Mouse (Mus musculus) forebrain, postnatal 0 days (tissue): ENCODE measurements at regions not wholly inside any gene's neighbourhood (a gene's known extent, or its start where the extent isn't known, plus 50 kb on each side); places are given as distances from the start of the nearest gene placed in this dataset.

Experiments
- ATAC-seq: fragments of 200-750 bp; cut with Nextera tagmentation; 2 replicates; pipeline ENCODE4 v1.8.0; 2017; ENCODE audit warnings: mild to moderate bottlenecking, moderate library complexity
- DNase-seq: peaks from one replicate; pipeline ENCODE4 v3.0.0-alpha.2; 2015
- H3K27ac ChIP-seq: fragments of 300-500 bp; sonication (generic); 2 replicates; pipeline ENCODE4 v1.5.1; 2014; ENCODE audit warnings: low read depth, mild to moderate bottlenecking, antibody characterized with exemption, low read length, moderate library complexity, mixed read lengths
- H3K27me3 ChIP-seq: fragments of 300-500 bp; sonication (generic); 2 replicates; pipeline ENCODE4 v1.6.1; 2014; ENCODE audit warnings: mild to moderate bottlenecking, low read length, mixed read lengths; ENCODE audit not compliant: insufficient read depth
- H3K36me3 ChIP-seq: fragments of 300-500 bp; sonication (generic); 2 replicates; pipeline ENCODE4 v1.6.1; 2014; ENCODE audit warnings: mild to moderate bottlenecking, moderate library complexity; ENCODE audit not compliant: insufficient read depth
- H3K4me1 ChIP-seq: fragments of 300-500 bp; sonication (generic); 2 replicates; pipeline ENCODE4 v1.6.1; 2014; ENCODE audit warnings: antibody characterized with exemption; ENCODE audit not compliant: insufficient read depth
- H3K4me2 ChIP-seq: fragments of 300-500 bp; sonication (generic); 2 replicates; pipeline ENCODE4 v1.6.1; 2014; ENCODE audit warnings: low read depth, mild to moderate bottlenecking, moderate library complexity
- H3K4me3 ChIP-seq: fragments of 300-500 bp; sonication (generic); 2 replicates; pipeline ENCODE4 v1.5.1; 2014; ENCODE audit warnings: low read depth, low read length, mixed read lengths
- H3K9ac ChIP-seq: fragments of 300-500 bp; sonication (generic); 2 replicates; pipeline ENCODE4 v1.6.1; 2014; ENCODE audit warnings: mild to moderate bottlenecking
- H3K9me3 ChIP-seq: fragments of 300-500 bp; sonication (generic); 2 replicates; pipeline ENCODE4 v1.6.1; 2016; ENCODE audit warnings: low read length
- CTCF ChIP-seq: sonication (generic); IDR thresholded peaks from 2 replicates; pipeline ENCODE4 v1.5.1; 2016; ENCODE audit warnings: antibody characterized with exemption, control low read depth, low read depth
- WGBS: fragments of 180-500 bp; shearing (Covaris S2); extraction: QIAGEN DNeasy Blood & Tissue Kit; methylation state at CpG from one replicate; pipeline ENCODE4 v1.1.7; 2014; 5-methylcytosine and 5-hydroxymethylcytosine counted together

DNA sequence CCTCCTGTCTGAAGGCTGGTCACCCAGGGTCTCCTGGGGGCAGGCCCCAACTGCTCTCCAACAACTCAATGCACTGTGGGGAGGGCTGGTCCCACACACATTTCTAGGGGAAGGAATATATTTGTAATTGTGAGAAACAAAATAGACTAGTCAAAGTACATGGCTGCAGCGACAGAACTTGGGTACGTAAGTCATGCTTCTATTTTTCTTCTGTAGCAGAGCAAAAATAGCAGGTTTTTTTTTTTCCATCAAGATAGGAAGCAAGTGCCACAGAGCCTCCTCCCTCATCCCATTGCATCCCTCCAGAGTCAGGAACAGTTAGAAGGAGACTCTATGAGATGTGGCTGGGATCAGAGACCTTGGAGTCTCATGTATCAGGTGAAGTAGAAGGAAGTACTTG is 124.9 kb upstream of the Tnr start:
- Histone ChIP-seq H3K9me3 (no peaks in the 10 kb centered on the region), H3K27ac (no peak overlapping the region), H3K9ac (no peak overlapping the region), H3K4me3 (no peak overlapping the region), H3K4me1 (no peaks in the 10 kb centered on the region), H3K4me2 (no peak overlapping the region), H3K36me3 (no peaks in the 10 kb centered on the region), H3K27me3 (no peaks in the 10 kb centered on the region)
- no peak for TF ChIP-seq CTCF
- no peak for ATAC-seq
- no peak for DNase-seq
- WGBS = 87% methylated on average over 2 of the region's 2 CpGs

DNA sequence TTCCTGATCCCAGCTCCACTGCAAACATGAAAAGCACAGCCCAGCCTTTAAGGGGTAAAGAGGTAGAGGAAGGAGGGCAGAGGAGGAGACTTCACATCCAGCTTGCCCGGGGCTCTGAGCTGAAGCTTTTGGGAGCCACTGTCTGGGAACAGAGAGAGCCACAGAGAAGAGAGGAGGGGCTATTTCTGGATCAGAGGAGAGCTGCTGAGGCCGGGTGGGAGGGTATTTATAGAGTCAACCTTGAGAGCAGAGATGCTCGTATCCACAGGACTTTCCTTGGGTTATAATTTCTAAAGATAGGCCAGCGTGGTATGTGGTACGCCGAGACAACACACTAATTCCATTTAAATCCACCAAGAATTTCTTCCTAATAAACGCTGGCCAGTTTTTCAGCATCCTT is 117.3 kb upstream of the Tnr start:
- Histone ChIP-seq H3K4me3 (no peak overlapping the region), H3K4me2 (no peak overlapping the region), H3K36me3 (no peaks in the 10 kb centered on the region), H3K9me3 (no peaks in the 10 kb centered on the region), H3K27me3 (no peaks in the 10 kb centered on the region), H3K9ac (no peak overlapping the region), H3K27ac (no peak overlapping the region), H3K4me1 (no peaks in the 10 kb centered on the region)
- DNase-seq (no peak), ATAC-seq (no peak)
- TF ChIP-seq CTCF = no peak
- WGBS = 76% methylated on average over 7 of the region's 7 CpGs

DNA sequence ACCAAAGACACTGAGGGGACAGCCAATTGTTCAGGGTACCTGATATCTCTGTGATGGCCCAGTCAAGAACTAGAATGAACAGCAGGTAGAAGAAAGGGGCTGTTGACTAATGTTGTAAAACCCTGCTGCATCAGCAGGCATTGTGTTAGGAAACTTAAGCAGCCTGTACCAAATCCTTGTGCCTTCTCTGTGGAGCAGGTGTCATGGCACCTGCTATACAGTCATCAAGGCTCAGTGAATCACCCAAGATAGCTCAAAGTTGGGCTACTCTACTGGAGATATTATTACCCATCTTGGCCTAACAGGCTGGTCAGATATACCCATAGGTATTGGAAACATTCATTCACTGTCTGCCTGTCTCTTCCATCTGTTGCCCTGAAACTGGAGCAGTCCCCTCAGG is 116.8 kb upstream of the Tnr start:
- Histone ChIP-seq H3K4me2 (no peak overlapping the region), H3K9me3 (no peaks in the 10 kb centered on the region), H3K4me3 (no peak overlapping the region), H3K36me3 (no peaks in the 10 kb centered on the region), H3K9ac (no peak overlapping the region), H3K27ac (no peak overlapping the region), H3K27me3 (no peaks in the 10 kb centered on the region), H3K4me1 (no peaks in the 10 kb centered on the region)
- TF ChIP-seq CTCF = no peak
- DNase-seq (no peak), ATAC-seq (no peak)

DNA sequence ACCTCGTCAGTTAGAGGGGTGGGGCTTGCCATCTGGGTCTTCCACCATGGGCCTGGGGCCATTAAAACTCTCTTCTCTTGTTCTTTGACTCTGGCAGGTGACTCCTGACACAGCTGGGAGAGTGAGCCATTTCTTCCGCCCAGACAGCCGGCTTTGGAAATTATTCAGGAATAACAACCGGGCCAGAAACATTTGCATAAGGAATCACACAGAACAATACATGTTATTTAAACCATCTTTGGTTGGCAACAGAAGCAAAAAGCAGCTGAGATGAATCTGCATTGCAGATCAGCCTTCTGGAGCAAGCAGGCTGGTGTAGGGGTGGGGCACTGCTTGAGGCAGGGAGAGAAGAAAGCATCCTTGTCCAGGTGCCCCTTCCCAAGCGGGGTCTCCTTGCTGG is 110.2 kb upstream of the Tnr start:
- Histone ChIP-seq H3K4me1 (0 out of 2 replicates have a peak, but pooled peaks cover 6% of the 10 kb centered on the region), H3K27me3 (no peaks in the 10 kb centered on the region), H3K4me3 (no peak overlapping the region), H3K4me2 (no peak overlapping the region), H3K36me3 (no peaks in the 10 kb centered on the region), H3K27ac (peak overlapping the region; percentile 54), H3K9ac (no peak overlapping the region; the same call in 1 of the 2 replicates), H3K9me3 (no peaks in the 10 kb centered on the region)
- 19% methylated on average over 5 of the region's 5 CpGs for WGBS
- DNase-seq (peak; percentile 75), ATAC-seq (peak; percentile 92)
- no peak for TF ChIP-seq CTCF

DNA sequence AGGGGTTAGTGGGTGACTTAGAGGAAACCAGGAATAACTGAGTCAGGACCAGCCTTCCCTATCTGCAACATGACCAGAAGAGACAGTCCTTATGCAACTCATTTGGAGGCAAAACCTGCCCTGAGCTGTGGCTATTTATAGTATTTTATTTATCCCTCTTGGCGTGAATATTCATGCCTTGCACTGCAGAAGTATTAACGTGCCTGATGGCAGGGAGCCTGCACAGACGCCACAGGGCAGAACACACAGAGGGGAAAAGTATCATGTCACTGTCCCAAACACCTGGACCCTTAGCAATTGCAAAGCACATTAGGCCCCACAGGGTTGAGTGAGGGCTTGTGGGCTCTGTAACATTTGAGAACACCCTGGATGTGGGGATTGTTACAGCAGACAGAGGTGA is 107.9 kb upstream of the Tnr start:
- 17% methylated on average over 3 of the region's 3 CpGs for WGBS
- Histone ChIP-seq H3K4me2 (no peak overlapping the region), H3K9me3 (no peaks in the 10 kb centered on the region), H3K4me3 (no peak overlapping the region), H3K4me1 (0 out of 2 replicates have a peak, but pooled peaks cover 6% of the 10 kb centered on the region), H3K9ac (no peak overlapping the region), H3K27ac (no peak overlapping the region), H3K36me3 (no peaks in the 10 kb centered on the region), H3K27me3 (no peaks in the 10 kb centered on the region)
- no peak for DNase-seq
- no peak for TF ChIP-seq CTCF
- ATAC-seq = no peak

DNA sequence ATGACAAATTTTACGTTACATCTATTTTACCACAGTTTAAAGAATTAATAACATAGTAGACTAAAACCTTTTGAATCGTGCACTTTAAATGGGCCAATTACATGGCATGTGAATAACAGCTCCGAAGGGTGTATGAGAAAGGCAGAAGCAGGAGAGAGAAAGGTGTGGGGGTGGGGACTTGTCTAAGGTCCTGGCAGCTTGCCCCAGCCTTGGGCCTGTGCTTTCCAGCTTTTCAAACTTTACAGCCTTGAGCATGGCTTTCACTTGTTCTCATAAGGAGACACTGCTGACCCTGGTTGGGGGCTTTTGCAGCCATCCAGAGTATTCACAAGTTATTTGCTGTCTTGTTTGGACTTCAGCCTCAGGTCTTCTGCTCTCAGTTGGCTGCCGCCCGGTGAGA is 106.4 kb upstream of the Tnr start:
- H3K9me3 ChIP-seq = no peaks in the 10 kb centered on the region
- H3K4me2 ChIP-seq = no peak overlapping the region
- H3K4me3 ChIP-seq = no peak overlapping the region
- 54% methylated on average over 5 of the region's 5 CpGs for WGBS
- H3K27ac ChIP-seq = no peak overlapping the region
- no peak for TF ChIP-seq CTCF
- no peaks in the 10 kb centered on the region for H3K27me3 ChIP-seq
- H3K36me3 ChIP-seq = no peaks in the 10 kb centered on the region
- no peak overlapping the region for H3K9ac ChIP-seq
- DNase-seq (no peak), ATAC-seq (no peak)
- H3K4me1 ChIP-seq = 0 out of 2 replicates have a peak, but pooled peaks cover 6% of the 10 kb centered on the region

DNA sequence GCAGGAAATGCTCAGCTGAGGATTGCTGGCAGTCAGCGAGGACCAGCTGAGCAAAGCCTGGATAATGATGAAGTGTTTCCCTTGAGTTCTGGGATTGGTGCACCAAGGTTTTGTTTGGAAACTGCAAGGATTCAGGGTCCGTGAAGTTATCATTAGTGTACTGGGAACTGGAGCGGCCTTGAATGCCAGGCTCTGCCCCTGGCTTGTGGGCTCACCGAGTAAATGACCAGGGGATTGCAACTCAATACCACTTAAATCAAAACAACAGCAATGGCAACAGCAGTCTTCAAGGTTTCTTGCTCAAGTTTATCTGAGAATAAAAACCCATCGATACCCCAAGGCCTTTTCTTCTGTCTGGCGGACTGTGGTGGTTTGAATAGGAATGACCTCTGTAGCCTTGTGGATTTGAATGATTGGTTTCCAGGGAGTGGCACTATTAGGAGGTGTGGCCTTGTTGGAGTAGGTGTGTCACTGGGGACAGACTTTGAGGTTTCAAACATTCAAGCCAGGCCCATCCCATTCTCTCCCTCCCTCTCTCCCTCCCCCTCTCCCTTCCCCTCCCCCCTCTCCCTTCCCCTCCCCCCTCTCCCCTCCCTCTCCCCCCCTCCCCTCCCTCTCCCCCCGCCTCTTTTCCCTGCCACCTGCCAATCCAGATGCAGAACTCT is 104.1 kb upstream of the Tnr start:
- Histone ChIP-seq H3K4me1 (no peaks in the 10 kb centered on the region), H3K36me3 (no peaks in the 10 kb centered on the region), H3K27ac (no peak overlapping the region), H3K4me2 (no peak overlapping the region), H3K27me3 (no peaks in the 10 kb centered on the region), H3K4me3 (no peak overlapping the region), H3K9ac (no peak overlapping the region), H3K9me3 (no peaks in the 10 kb centered on the region)
- no peak for DNase-seq
- no peak for ATAC-seq
- no peak for TF ChIP-seq CTCF
- WGBS = 52% methylated on average over 6 of the region's 7 CpGs

DNA sequence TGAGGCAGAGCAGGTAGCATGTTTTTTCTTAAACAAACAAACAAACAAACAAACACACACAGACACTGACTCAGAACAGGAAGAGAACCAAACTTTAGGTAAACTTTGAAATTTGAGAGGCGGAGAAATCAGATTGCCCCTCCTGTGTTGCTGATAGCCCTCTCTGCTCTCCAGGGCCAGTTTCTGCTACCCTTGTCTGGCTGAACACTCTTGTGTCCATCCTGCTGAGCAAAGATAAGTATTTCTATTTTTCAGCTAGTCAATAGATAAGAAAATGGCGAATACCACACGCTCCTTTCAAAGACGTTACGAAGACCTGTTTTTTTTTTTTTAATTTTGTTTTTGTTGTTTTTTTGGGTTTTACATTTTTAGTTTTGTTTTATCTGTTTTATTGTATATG is 103.4 kb upstream of the Tnr start:
- ATAC-seq (no peak), DNase-seq (no peak)
- Histone ChIP-seq H3K36me3 (no peaks in the 10 kb centered on the region), H3K4me1 (no peaks in the 10 kb centered on the region), H3K9me3 (no peaks in the 10 kb centered on the region), H3K4me2 (no peak overlapping the region), H3K9ac (no peak overlapping the region), H3K27me3 (no peaks in the 10 kb centered on the region), H3K27ac (no peak overlapping the region), H3K4me3 (no peak overlapping the region)
- WGBS = 93% methylated on average over 5 of the region's 5 CpGs
- no peak for TF ChIP-seq CTCF
